Mouse (Mus musculus) urinary bladder, postnatal 4 days (tissue): ENCODE measurements around the gene Ppp2r2c.

Experiments used
- DNase-seq, 2 experiments: peaks; one replicate each; pipeline ENCODE4 v3.0.0; 2021 to 2022; ENCODE audit warnings: low spot score in 2 of 2

Ppp2r2c gene

DNA sequence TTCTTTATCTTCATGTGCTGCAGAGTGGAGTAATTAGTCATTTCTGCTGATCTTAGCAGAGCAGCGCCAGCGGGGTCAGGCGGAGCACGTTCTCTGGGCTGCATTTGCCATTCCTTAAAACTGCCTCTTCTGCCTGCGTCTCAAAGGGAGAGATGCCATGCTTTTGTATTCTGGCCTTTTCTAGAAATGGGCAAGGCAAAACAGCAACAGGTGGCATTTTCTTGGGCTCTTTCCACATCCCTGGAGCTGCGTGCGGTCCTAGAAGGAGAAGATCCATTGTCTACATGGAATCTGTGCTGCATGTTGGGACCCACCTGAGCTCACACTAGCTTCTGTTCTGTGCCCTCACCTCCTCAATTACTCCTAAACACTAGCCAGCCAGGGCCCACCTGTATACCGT, 29.7 kb downstream of the Ppp2r2c start:
- DNase-seq, result no peak

DNA sequence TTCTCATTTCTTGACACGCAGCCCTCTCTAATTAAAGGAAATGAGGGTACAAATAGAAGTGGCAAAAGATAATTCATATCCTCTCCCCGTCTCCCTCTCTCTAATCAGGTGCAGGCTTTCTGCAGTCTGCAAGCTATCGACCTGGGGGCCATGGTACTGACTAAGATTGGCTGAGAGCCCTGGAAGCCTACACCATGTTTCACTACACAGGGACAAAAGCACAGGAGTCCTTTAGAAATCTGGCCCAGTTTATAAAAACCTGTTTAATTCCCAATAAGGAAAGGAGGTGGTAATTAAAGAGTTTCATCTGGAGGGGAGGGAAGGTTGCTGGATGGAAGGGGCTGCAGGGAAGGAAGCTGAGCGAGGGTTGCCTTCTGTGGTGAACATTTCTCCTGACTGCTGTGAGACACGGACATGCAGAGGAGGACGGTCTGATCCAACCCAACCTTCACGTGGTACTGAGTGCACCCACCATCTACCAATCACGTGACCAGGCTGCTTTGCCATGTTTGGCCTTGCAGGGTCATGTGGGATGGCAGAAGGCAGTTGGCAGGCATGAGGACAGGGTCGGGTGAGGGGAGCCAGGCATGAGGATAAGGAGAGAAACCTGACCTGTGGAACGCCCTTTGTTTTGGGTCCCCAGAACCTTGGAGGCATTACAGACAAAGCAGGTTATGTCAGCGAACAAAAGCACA, 30.2 kb downstream of the Ppp2r2c start:
- DNase-seq, result no peak

DNA sequence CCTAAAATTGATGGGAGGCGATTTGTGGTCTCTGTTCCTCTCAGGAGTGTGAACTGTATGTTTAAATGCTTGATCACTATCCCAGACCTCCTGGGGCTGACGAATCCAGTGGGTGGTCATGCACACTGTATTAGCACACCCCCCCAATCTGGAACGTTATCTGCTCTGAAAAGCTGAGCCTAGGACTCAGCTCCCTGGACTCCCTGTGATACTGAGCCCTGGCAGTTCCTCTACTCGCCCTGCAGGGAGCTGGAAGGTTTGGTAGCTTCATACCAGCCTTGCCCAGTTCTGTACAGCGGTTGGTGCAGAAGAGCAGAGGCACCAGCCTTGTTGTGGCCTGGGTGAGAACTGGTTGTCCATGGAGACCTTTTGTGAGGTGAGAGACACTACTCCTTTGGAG, 31.1 kb downstream of the Ppp2r2c start:
- DNase-seq, result no peak

DNA sequence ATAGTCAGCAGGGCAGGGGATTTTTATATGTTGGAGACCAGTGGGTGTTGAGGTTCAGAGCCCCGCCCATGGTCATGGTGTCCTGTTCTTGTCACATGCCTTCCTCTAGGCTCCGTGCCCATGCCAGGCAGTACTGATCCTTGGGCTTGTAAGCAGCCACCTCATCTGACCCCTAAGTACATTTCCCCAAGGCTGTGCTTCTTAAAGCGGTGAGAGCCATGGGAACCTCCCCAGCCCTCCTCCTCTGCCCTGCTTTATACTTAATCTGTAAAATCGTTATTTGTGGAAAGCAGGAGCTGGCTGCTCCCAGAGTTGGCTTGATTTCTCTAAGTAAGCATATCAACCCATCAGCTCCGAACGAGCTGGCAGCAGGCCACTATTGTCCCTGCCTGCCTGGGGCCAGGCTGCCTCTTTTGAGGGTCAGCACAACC, 31.9 kb downstream of the Ppp2r2c start:
- DNase-seq, result no peak

DNA sequence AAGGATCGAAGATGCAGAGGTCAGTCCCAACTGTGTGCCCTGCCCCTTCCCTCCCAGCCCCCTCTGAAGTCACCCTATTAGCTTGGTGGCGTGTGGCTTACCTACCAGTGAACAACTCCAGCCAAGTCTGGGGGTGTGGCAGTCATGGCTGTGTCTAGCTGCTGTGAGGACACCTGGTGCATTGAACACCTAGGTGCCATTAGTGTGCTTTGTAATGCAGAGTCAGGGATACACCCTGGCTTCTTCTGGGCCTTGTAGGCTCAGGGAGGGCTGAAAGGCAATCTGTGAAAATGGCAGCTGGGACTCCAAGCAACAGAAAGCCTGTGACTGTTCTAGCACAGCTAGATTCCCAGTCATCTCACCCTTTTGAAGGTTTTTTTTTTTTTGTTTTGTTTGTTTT, 34.5 kb downstream of the Ppp2r2c start:
- no peak for DNase-seq

DNA sequence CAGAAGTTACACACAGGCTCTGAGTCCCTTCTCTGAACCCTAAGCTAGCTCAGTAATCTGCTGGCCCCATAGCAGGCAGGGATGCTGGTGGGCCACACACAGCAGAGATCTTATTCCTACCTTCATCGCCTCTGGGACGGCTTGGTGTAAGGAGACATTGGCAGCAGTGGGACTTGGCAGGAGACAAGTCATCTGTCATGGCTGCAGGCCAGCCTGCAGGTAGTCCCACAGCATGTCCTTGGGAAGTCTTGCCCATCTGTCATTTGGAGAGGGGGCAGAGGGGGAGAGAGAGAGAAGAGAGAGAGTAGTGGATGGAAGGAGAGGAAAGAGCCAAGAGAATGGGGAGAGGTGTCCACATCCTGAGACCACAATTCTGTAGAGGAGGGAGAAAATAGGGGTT, 35.8 kb downstream of the Ppp2r2c start:
- no peak for DNase-seq

DNA sequence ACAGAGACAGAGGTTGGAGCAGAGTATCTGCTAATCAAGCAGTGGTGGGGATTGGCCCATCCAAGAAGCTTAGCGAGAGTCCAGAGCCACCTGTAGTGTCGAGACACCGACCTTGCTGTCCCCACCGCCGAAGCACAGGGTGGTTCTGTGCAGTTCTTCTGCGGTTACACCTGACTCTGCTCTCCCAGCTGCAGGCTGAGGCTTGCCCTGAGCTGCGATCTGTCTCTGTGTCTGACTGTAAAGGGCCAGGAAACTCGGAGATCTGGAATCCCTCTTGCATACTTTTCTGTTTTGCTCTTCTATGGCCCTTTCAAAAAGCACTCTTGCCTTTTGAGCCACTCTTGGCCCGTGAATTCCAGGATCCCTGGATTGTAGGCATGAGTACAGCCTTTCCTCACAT, 36.4 kb downstream of the Ppp2r2c start:
- DNase-seq, result no peak

DNA sequence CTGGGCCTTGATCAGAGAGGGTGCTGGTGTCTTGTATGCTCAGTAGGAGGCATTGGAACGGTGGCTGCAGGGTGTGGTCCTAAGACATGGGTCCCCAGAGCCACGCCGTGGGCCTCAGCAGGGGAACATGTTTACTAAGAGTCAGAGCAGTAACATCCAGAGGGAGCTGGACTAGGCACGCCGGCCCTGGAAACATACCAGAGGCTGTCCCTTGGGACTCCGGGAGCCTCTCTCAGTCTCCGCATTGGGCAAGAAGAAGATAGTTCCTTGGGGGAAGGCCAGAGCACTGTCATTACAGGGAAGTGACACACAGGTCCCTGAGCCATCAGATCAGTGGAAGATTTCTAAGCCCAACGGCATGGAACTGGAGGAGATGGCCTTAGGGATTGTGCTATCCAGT, 36.9 kb downstream of the Ppp2r2c start:
- DNase-seq, result no peak

DNA sequence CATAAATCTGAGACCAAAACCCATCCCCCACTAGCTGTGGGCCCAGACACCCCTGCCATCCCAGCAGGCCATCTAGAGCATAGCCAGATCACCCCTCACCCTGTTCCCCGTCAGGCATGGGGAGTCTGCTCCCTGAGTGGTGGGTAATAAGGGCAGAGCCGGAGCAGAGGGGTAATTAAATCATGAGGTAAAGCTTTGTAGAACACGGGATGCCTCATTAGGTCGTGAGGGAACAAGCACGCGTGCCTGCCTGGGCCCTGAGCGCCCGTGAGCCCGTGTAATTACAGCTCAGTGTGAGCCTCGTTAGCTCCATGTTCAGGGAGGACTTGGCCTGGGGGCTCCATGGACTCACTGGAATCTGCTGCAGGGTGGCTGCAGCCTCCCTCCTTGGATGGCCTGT, 39.4 kb downstream of the Ppp2r2c start:
- DNase-seq, result no peak

DNA sequence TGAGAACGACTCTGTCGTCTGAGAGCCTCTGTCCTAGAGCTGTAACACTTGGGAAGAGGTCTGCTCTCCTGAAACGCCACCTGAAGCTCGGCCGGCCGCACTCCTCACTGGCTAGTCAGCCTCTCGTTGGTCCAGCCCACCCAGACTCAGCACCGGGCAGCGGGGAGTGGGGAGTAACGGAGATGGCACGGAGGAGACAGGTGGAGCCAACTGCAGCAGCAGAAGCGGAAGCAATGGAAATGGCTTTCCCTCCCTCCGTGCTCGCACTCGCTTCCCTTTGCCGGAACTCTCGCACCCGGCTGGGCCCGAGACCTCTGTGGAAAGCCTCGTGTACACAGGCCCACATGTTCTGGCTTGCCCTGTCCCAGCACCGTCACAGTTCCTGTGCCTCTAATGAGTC, 41.2 kb downstream of the Ppp2r2c start:
- no peak for DNase-seq

DNA sequence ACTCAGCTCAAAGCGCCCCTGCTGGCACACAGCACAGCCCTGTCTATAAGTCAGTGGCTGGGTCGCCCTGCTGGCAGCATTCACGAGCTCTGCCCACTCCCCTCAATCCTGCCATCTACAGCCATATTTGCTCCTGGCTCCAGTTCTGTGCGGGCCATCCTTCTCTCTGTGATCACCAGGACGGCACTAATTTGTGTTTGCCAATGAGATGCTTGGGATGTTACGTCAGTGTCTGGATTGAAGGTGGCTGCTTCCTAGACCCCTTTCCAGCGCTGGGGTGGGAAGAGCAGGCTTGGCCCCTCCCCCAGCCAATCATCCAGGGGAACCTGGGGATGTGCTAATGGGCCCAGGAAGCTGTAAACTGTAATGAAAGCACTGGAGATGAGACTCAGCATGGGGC, 42.7 kb downstream of the Ppp2r2c start:
- no peak for DNase-seq

DNA sequence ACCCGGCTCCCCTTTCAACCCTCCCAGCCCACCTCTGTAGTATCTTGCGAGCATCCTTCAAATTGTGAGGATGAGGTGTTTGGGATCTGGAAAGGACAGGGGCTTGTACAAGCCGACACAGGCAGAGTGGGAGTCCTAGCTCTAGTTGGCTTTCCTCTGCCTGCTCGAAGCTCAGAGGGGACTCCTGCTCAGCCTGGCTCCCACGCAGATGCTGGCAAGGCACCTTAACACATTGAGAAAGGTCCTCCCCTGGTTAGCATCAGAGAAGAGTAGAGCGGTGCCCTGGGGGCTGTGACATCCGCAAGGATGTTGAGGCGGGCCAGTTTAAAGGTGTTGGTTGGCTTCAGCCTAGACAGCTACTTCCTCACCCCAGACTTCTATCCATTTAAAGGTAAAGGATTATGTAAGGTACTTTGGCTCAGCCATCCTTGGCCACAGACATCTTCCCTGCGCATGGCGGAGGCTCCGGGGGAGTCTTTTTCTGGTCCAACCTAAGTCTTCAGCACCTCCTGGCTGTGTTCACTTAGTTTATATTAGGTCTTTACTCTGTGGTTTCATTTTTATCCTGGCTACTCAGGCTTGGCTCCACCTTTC, 43.5 kb downstream of the Ppp2r2c start:
- DNase-seq, result no peak

DNA sequence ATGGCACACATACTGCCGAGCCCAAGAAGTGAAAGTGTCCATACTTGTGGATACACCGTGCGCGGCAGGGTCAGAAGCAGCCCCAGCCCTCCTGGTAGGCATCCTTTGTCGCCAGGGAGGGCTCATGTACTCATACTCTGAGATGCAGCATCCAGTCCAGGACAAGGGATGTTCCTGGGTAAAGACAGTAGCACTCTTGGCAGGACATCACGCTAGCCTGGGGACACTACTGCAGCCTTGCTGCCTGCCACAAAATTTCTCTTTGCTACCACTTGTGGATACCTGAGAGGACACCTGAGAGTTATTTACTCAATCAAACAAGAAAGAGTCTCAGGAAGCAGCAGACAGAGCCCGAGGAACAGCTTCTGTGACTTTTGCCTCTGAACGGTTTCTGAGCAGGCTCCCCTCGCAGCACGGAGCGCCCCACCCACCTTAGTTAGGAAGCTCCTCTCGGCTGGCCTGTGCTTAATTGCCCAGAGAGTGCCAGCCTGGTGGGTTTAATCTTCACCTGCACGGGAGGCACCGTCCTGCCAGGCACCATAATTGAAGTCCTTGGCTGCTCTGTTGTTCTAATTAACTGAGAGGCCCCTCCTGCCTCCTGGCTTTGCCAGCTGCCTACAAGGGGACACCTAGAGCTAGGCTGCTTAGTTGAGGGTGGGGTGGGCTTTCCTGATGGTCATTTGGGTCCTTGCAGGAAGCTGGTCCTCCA, 44.4 kb downstream of the Ppp2r2c start:
- DNase-seq, result no peak

DNA sequence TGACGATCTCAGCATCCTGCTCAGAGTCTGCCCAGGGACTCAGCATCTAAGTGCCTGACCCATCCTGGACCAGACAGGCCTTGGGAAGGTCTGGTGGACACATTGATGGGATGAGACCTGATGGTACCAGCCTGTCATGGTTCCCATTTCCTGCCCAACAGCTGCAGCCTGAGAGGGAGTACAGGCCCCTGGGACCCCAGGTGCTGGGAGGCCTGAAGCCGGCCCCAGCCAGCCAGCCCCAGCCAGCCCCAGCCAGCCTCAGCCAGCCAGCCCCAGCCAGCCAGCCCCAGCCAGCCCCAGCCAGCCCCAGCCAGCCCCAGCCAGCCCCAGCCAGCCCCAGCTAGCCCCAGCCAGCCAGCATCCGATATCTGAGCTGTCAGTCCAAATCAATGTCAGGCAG, 46.9 kb downstream of the Ppp2r2c start:
- DNase-seq, result no peak

DNA sequence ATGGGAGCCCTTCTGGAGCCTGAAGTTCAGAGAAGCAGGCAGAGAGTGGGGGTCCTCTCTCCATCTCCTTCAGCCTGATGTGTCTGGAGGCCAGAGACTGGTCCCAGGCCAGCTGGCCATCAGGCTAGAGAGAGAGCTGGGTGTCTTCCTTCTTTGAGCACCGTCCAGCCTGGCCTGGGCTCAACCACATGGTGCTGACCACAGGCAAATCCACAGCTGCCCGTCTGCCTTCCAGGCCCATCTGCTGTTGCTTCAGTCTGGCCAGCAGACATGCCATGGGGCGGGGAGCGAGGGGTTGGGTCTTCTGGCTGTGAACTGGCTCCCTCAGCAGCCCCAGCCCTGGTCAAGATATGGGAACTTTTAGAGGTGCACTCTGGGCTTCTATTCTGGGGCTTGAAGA, 48.3 kb downstream of the Ppp2r2c start:
- no peak for DNase-seq

DNA sequence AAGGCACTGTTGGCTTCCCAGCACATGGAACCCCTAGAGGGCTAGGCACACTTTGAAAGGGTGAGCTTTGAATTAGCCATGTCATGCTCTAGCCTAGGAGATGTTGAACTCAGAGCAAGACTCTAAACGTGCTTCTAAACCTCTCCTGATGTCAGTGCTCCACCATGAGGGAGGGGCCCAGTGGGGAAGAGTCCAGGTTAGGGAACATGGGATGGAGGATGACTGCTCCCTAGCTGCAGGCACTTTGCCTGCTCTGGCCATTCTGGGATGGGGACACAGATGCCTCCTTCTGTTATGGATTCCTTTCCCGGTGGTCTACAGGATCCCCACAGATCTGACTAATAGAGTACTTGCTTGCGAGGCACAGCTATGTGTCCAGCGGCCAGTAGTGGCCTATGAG, 48.9 kb downstream of the Ppp2r2c start:
- no peak for DNase-seq

DNA sequence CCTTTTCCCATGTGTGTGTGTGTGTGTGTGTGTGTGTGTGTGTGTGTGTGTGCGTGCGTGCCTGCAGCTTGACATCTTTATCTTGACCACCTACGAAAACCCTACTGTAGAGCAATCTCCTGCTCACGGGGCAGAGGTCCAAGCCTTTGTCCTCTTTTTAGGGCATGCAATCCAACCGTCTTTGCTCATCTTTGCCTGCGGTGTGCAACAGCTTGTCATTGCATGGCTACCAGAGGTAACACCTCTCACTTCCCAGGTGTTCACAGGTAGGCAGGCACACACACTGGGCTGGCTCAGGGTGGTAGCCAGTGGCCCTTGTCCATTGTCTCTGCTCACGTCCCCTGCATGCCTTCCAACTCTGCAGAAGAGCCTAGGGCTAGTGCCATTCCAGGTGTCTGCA, 49.7 kb downstream of the Ppp2r2c start:
- no peak for DNase-seq

DNA sequence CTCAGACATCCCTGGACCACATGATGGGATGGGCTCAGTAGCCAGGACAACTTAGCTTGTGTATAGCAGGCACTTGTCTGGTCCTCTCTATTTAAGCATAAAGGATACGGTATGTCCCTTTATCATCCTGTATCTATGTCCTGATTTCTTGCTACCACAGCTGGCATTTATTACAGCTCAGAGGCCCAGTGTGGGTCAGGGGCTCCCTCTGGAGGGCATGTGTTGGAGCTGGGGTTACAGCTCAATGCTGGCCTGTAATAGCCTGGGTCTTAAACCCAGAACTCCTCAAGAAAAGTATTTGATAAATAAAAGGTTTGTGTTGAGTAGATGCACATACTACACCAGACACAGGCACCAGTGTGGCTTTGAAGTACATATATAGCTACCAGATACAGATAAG, 51.8 kb downstream of the Ppp2r2c start:
- no peak for DNase-seq

DNA sequence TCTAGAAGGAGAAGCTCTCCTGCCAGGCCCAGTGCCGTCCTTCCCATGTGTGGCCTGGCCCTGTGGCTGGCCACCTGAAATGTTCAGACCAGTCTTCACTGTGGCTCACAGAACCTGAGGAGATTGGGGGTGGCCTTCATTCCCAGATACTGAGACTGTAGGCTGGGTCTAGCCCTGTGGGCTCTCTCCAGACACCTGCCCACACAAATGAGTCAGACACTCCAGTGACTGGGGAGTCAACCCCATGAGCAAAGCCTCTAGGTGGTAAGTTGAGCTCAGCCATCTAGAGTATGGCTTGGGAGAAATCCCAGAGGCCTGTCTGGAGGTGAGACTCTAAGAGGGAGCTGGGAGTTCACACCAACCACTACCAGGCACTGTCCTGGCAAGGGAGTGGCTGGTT, 53.6 kb downstream of the Ppp2r2c start:
- DNase-seq, result no peak

DNA sequence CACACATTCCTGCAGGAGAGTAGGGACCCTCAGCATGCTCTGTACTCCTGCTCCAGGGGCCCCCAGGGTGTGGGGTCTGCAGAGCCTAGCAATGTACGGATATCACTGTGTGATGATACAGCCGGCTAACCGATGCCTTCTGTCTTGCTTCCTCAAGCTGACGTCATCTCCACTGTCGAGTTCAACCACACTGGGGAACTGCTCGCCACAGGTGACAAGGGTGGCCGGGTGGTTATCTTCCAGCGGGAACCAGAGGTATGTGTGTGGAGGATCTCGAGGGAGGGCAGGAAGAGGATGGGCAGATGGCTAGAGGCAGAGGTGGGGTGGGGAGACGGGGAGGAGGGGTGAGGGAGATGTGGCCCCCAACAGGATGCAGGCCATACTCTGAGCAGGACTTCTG, 54.5 kb downstream of the Ppp2r2c start:
- DNase-seq, result no peak

DNA sequence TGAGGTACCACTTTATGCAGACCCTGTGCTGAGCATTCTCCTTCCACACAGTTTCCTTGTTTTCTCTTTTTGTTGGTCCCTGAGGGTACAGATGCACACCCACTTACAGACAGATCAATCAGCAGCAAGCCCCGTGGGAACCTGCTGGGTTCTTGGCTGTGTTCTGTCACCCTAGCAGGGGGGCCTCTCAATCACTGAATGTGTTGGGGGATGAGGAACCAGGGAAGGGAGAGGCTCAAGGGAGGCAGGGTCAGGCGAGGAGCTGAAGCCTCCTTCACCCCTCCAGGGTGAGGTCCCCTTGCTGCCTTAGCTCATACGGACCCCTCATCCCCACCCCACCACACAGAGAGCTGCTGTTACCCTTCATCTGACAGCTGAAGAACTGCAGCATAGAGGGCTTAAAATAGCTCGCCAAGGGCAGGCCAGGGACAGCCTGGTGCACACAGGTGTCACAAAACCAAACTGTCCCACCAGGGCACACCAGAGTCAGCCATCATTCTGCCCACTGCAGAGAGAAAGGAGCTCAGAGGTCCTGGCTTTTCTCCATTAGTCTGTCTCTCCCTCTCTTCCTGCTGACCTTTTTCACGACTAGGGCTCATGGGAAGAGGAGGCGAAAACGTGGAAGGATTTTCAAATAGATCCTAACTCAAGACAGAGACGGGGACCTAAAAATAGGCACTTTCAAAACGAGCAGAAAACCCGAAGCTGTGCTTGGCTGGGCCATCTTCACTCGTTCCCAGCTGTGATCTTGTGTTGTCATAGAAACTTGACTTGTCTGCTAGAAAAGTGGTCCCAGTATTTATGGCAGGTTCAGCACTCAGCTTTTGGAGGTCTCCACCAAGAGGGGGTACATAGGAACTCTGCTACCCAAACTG, 55.8 kb downstream of the Ppp2r2c start:
- no peak for DNase-seq

DNA sequence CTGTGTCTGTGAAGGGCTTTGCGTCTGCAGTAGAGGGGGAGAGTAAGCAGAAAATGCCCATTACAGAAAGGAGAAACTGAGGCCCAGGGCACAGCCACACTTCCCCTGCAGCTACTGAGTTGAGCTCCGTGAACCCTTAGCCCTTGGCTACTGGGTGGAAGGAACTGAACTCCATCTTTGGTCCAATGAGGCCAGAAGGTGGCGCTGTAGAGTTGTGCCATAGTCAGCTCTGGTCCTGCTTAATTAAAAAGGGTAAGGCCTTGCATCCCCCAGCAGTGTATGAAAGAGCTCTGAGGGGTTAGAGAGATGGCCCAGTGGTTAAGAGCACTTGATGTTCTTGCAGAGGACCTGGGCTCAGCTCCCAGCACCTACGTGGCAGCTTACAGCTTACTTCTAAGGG, 60.4 kb downstream of the Ppp2r2c start:
- no peak for DNase-seq
